Mouse (Mus musculus) C2C12 (cell line): ENCODE results near the gene Cnr1.

Experiments
- CEBPB ChIP-seq: IDR thresholded peaks from one replicate; pipeline ENCODE4 v1.6.1; 2011; ENCODE audit warnings: low read depth, mild to moderate bottlenecking, control low read depth, moderate library complexity
- MAX ChIP-seq: IDR thresholded peaks from one replicate; pipeline ENCODE4 v1.6.1; 2011; ENCODE audit warnings: mild to moderate bottlenecking, control low read depth

GRCm38 (mm10) chr4:33928450-33928849, 4.1 kb downstream of the Cnr1 start:
- no peak for TF ChIP-seq CEBPB
- TF ChIP-seq MAX, result no peak
